Mouse (Mus musculus) telencephalon, adult 2 months (tissue): Measurements from ENCODE around the gene Rpp25.

ENCODE experiments used
- DNase-seq: peaks from one replicate; pipeline ENCODE4 v3.0.0-alpha.2; 2011; ENCODE audit warnings: low read depth, low spot score

Rpp25 gene

DNA sequence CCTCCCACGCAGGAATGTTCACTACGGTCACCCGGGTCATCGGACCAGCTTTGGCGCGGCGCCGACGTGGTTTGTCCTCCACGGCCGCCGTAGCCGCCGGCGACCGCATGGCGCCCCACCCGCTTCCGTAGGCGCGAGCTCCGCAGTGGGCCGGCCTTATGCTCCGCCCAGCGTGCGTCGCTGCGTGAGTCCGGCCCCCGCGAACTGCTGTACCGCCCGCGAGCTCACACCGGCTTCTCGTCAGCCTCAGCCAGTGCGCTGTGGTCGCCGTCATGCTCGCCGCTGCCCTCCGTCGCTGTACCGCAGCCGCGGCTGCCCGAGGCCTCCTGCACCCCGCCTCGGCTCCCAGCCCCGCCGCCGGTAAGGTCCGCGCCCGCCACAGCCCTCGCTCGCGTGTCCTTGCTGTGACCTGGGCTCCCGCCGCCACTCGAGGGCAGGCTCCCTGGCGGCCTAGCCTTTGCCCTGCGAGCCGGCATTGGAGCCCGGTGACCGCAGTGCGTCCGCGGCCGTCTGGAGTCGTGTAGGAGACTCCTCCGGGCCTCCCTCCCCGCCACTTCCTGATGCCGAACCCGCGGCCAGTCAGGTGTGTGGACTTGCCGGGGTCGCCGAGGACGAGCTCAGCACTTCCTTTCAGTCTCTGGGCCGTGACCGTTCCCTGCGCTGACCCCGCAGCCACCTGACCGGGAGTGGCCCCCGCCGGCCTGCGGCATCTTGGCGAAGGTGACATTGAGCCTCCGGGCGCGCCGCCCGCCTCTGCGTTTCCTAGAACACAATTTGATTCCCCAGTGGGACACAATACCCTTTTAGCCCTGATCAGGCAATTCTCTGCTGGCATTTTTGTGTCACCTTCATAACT is 17.5 kb downstream of the Rpp25 start, which contains the start of gene Cox5a:
Gene Cox5a (plus strand): TSS at position 219 of the 856 bp plus-strand sequence.
- peak; percentile 91 for DNase-seq

- no peak for DNase-seq
Measured at GRCm38 (mm10) chr9:57522114-57522860, 18.5 kb downstream of the Rpp25 start.

- DNase-seq: no peak
Measured at GRCm38 (mm10) chr9:57522861-57523246, 19.0 kb downstream of the Rpp25 start.

GRCm38 (mm10) chr9:57523754-57524153 is 19.9 kb downstream of the Rpp25 start:
- DNase-seq: no peak

- DNase-seq: no peak
Measured at GRCm38 (mm10) chr9:57524439-57524838, 20.6 kb downstream of the Rpp25 start.

- DNase-seq: no peak
Measured at GRCm38 (mm10) chr9:57525516-57525915, 21.7 kb downstream of the Rpp25 start.

- no peak for DNase-seq
Measured at GRCm38 (mm10) chr9:57526435-57526834, 22.6 kb downstream of the Rpp25 start.

DNA sequence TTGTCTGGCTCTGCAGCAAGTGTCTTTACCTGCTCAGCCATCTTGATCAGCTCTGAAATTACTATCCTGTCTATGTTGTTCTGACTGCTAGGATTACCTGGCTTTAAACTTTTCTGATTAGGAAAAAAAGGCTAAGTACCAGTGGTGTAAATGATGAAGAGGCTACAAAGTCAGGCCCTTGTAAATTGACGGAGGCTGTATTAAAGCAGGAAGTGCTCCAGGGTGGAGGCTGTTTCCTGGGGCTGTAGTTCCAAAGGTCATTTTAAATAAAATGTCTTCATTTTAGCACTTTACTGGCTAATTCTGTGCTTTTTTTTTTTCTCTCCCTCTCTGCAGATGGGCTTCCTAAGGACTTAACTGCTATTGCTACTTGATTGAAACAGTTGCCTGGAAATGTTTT is 28.1 kb downstream of the Rpp25 start:
- no peak for DNase-seq

GRCm38 (mm10) chr9:57536362-57536761 is 32.5 kb downstream of the Rpp25 start:
- DNase-seq: no peak

GRCm38 (mm10) chr9:57537044-57537727 is 33.4 kb downstream of the Rpp25 start, which contains the start of gene Fam219b:
Fam219b (plus strand) TSS chr9:57537528.
- peak; percentile 84 for DNase-seq

- DNase-seq: no peak
Measured at GRCm38 (mm10) chr9:57537728-57538181, 33.9 kb downstream of the Rpp25 start.

DNA sequence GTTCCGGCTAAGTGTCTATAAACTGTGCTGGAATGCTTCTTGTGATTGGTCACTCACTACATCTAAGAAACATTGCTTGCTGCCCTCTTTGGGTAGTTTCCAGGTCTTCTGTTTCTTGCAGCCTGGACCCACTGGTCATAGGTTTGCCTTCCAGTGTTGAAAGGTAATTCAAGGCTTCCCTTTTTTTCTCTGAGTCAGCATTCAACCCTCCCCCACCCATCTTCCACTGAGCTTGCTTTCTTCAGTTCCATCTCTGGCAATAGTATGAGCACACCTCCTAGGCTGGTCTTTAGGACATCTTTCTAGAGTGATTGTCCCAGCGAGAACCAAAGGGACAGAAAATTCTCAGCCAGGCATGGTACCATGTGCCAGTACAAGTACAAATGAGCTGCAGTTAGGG is 35.7 kb downstream of the Rpp25 start:
- DNase-seq: no peak

GRCm38 (mm10) chr9:57541312-57541711 is 37.5 kb downstream of the Rpp25 start:
- DNase-seq: no peak

GRCm38 (mm10) chr9:57543951-57544350 is 40.1 kb downstream of the Rpp25 start:
- no peak for DNase-seq

GRCm38 (mm10) chr9:57547287-57547686 is 43.5 kb downstream of the Rpp25 start:
- DNase-seq: no peak

GRCm38 (mm10) chr9:57547869-57548268 is 44.0 kb downstream of the Rpp25 start:
- no peak for DNase-seq

- DNase-seq: no peak
Measured at GRCm38 (mm10) chr9:57549186-57549585, 45.4 kb downstream of the Rpp25 start.

DNA sequence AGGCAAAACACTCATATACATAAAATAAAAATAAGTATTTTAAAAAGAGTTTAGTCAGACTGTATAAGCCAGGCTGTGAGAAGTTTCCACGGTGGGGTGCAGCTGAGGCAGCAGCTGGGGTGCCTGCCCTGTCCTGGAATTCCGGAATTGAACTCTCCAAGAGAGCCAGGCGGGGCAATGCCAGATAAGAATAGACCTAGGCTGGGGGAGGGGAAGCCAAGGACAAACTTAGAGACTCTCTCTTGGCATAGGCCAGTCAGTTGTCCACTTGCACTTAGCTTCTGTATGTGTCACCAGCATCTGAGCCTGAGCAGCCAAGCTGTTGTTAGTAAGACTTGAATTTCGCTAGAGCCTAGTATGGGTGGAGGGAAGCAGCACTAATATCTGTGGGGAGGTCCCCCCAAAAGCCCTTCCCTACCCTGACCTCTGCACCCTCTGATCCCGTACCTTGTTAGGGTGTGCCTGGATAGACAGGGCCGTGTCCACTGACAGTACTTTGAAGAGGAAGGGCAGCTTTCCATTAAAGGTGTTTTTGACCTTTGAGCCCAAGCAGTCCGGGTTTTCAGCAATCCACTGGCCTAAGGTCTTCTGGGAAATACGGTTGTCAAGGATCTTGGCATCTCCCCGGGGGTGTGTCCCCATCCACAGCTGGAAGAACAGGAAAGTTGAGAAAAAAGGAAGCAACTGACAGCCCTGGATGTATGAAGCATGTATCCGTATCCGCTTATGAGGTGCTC is 46.5 kb downstream of the Rpp25 start:
- DNase-seq: no peak

DNA sequence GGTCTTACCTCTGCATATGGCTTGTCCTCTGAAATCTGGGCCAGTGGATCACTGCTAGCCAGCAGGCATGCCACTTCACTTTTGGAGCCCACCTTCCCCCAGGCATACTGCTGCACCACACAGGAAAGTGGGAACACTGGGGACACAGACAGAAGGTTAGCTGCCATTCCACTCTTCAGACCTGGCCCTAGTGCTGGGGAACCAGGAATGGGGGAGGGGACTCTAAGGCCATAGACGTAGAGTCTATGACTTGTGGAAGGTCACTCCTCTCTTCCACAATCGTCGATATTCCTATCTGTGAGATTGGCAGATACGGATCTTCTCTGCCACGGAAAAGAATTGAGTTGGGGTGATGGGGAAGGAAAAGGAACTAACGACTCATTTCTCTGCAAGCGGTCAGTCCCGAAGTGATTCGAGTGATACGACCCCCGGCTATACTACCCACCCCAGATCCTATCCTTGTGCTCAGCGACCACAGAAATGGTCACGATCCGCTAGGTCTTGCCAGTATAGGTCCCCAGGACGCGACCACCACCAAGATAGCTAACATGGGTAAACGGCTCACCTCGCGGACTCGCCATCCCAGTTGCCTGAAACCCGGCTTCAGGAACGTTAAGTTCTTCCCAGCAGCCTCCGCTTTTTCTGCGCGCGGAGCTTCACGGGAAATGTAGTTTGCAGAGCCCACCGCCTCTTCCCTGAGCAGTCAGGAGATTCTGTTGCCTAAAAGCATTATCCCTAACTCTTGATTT is 48.5 kb downstream of the Rpp25 start, which contains the start of gene Mpi:
Gene Mpi (minus strand): TSS at position 625 of the 749 bp plus-strand sequence.
- peak; percentile 76 for DNase-seq

DNA sequence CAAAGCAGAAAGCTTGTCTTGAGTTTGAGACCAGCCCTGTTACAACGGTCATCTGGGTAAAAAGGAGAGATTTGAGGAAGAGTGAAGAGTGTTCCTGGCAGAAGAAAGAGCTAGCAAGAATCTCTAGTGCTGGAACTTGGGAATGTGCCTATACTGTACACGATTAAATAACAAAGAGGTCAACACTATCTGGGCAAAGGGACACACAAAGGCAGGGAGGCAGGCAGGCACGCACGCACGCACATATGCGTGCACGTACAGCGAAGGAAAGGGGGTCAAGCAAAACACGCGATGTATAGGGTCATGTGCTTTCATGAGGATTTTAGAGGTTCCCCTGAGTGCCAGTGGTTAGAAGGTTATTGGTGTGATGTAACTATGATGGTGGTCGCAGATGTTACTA is 49.3 kb downstream of the Rpp25 start:
- DNase-seq: no peak
